Mouse (Mus musculus): ENCODE measurements around the gene Trim3. TPM values are rescaled to one million over a fixed set of nuclear protein-coding genes. Genes with fewer than 3 reads are reported as not detected.

Trim3 gene
- polyA plus RNA-seq, 1 experiment = 36.8 TPM

GRCm38 (mm10) chr7:105617810-105618209 lies 15.6 kb downstream of the Trim3 start:
- H3K4me1 ChIP-seq (ENCODE audit: control insufficient read depth, insufficient read depth, low read length) = no peaks in the 10 kb centered on the region
- no peak overlapping the region for H3K4me3 ChIP-seq (ENCODE audit: low read depth, low read length)
- peaks cover 20% of the 10 kb centered on the region for H3K9me3 ChIP-seq (replicated peaks; ENCODE audit: control insufficient read depth, insufficient read depth, low read length, poor library complexity, severe bottlenecking)
- no peak overlapping the region for H3K27ac ChIP-seq (ENCODE audit: insufficient read depth, low read length)
- TF ChIP-seq CTCF (IDR thresholded peaks at IDR 0.05; ENCODE audit: low read depth, low read length) (no peak), POLR2A (IDR thresholded peaks at IDR 0.05; ENCODE audit: insufficient read depth, low read length) (no peak), EP300 (IDR thresholded peaks at IDR 0.05; ENCODE audit: insufficient read depth, low read depth, low read length) (no peak)
- peaks cover 10% of the 10 kb centered on the region; the same call in 1 of the 2 replicates for H3K36me3 ChIP-seq (ENCODE audit: control insufficient read depth, insufficient read depth, low read length, poor library complexity, severe bottlenecking)
- H3K27me3 ChIP-seq (ENCODE audit: control insufficient read depth, insufficient read depth, low read length, poor library complexity, severe bottlenecking) = no peaks in the 10 kb centered on the region
- H3K9ac ChIP-seq (ENCODE audit: low read depth, poor library complexity, severe bottlenecking) = no peak overlapping the region

GRCm38 (mm10) chr7:105616561-105616960 lies 16.8 kb downstream of the Trim3 start:
- H3K9me3 ChIP-seq (replicated peaks; ENCODE audit: control insufficient read depth, insufficient read depth, low read length, poor library complexity, severe bottlenecking) = peaks cover 20% of the 10 kb centered on the region
- no peaks in the 10 kb centered on the region for H3K27me3 ChIP-seq (ENCODE audit: control insufficient read depth, insufficient read depth, low read length, poor library complexity, severe bottlenecking)
- H3K9ac ChIP-seq (ENCODE audit: low read depth, poor library complexity, severe bottlenecking) = no peak overlapping the region
- H3K36me3 ChIP-seq (ENCODE audit: control insufficient read depth, insufficient read depth, low read length, poor library complexity, severe bottlenecking) = peaks cover 15% of the 10 kb centered on the region; the same call in 1 of the 2 replicates
- no peak overlapping the region for H3K27ac ChIP-seq (ENCODE audit: insufficient read depth, low read length)
- H3K4me3 ChIP-seq (ENCODE audit: low read depth, low read length) = no peak overlapping the region
- no peaks in the 10 kb centered on the region for H3K4me1 ChIP-seq (ENCODE audit: control insufficient read depth, insufficient read depth, low read length)
- TF ChIP-seq EP300 (IDR thresholded peaks at IDR 0.05; ENCODE audit: insufficient read depth, low read depth, low read length) = no peak
- no peak for TF ChIP-seq POLR2A (IDR thresholded peaks at IDR 0.05; ENCODE audit: insufficient read depth, low read length)
- TF ChIP-seq CTCF (IDR thresholded peaks at IDR 0.05; ENCODE audit: low read depth, low read length) = no peak

- H3K9ac ChIP-seq (ENCODE audit: low read depth, poor library complexity, severe bottlenecking) = no peak overlapping the region
- H3K9me3 ChIP-seq (replicated peaks; ENCODE audit: control insufficient read depth, insufficient read depth, low read length, poor library complexity, severe bottlenecking) = peaks cover 20% of the 10 kb centered on the region
- H3K27me3 ChIP-seq (ENCODE audit: control insufficient read depth, insufficient read depth, low read length, poor library complexity, severe bottlenecking) = no peaks in the 10 kb centered on the region
- no peak overlapping the region for H3K4me3 ChIP-seq (ENCODE audit: low read depth, low read length)
- H3K36me3 ChIP-seq (ENCODE audit: control insufficient read depth, insufficient read depth, low read length, poor library complexity, severe bottlenecking) = peaks cover 15% of the 10 kb centered on the region; the same call in 1 of the 2 replicates
- no peaks in the 10 kb centered on the region for H3K4me1 ChIP-seq (ENCODE audit: control insufficient read depth, insufficient read depth, low read length)
- H3K27ac ChIP-seq (ENCODE audit: insufficient read depth, low read length) = no peak overlapping the region
- TF ChIP-seq POLR2A (IDR thresholded peaks at IDR 0.05; ENCODE audit: insufficient read depth, low read length) (no peak), CTCF (IDR thresholded peaks at IDR 0.05; ENCODE audit: low read depth, low read length) (no peak), EP300 (IDR thresholded peaks at IDR 0.05; ENCODE audit: insufficient read depth, low read depth, low read length) (no peak)
Measured at GRCm38 (mm10) chr7:105615720-105616119, 17.7 kb downstream of the Trim3 start.

- no peak for TF ChIP-seq EP300 (IDR thresholded peaks at IDR 0.05; ENCODE audit: insufficient read depth, low read depth, low read length)
- no peak overlapping the region for H3K27ac ChIP-seq (ENCODE audit: insufficient read depth, low read length)
- no peaks in the 10 kb centered on the region for H3K27me3 ChIP-seq (ENCODE audit: control insufficient read depth, insufficient read depth, low read length, poor library complexity, severe bottlenecking)
- H3K9ac ChIP-seq (ENCODE audit: low read depth, poor library complexity, severe bottlenecking) = no peak overlapping the region
- H3K4me1 ChIP-seq (ENCODE audit: control insufficient read depth, insufficient read depth, low read length) = no peaks in the 10 kb centered on the region
- H3K36me3 ChIP-seq (ENCODE audit: control insufficient read depth, insufficient read depth, low read length, poor library complexity, severe bottlenecking) = peaks cover 15% of the 10 kb centered on the region; the same call in 1 of the 2 replicates
- H3K9me3 ChIP-seq (replicated peaks; ENCODE audit: control insufficient read depth, insufficient read depth, low read length, poor library complexity, severe bottlenecking) = peaks cover 12% of the 10 kb centered on the region
- H3K4me3 ChIP-seq (ENCODE audit: low read depth, low read length) = no peak overlapping the region
Measured at GRCm38 (mm10) chr7:105614400-105614799, 19.0 kb downstream of the Trim3 start.

- Histone ChIP-seq H3K36me3 (ENCODE audit: control insufficient read depth, insufficient read depth, low read length, poor library complexity, severe bottlenecking) (peaks cover 6% of the 10 kb centered on the region; the same call in 1 of the 2 replicates), H3K4me3 (ENCODE audit: low read depth, low read length) (no peak overlapping the region), H3K27ac (ENCODE audit: insufficient read depth, low read length) (no peak overlapping the region), H3K9ac (ENCODE audit: low read depth, poor library complexity, severe bottlenecking) (no peak overlapping the region), H3K9me3 (replicated peaks; ENCODE audit: control insufficient read depth, insufficient read depth, low read length, poor library complexity, severe bottlenecking) (no peaks in the 10 kb centered on the region), H3K4me1 (ENCODE audit: control insufficient read depth, insufficient read depth, low read length) (no peaks in the 10 kb centered on the region), H3K27me3 (ENCODE audit: control insufficient read depth, insufficient read depth, low read length, poor library complexity, severe bottlenecking) (no peaks in the 10 kb centered on the region)
- TF ChIP-seq POLR2A (IDR thresholded peaks at IDR 0.05; ENCODE audit: insufficient read depth, low read length) (no peak), CTCF (IDR thresholded peaks at IDR 0.05; ENCODE audit: low read depth, low read length) (no peak), EP300 (IDR thresholded peaks at IDR 0.05; ENCODE audit: insufficient read depth, low read depth, low read length) (no peak)
Measured at GRCm38 (mm10) chr7:105611767-105612166, 21.6 kb downstream of the Trim3 start.

- no peaks in the 10 kb centered on the region for H3K9me3 ChIP-seq (replicated peaks; ENCODE audit: control insufficient read depth, insufficient read depth, low read length, poor library complexity, severe bottlenecking)
- H3K27me3 ChIP-seq (ENCODE audit: control insufficient read depth, insufficient read depth, low read length, poor library complexity, severe bottlenecking) = no peaks in the 10 kb centered on the region
- H3K36me3 ChIP-seq (ENCODE audit: control insufficient read depth, insufficient read depth, low read length, poor library complexity, severe bottlenecking) = peaks cover 6% of the 10 kb centered on the region; the same call in 1 of the 2 replicates
- H3K27ac ChIP-seq (ENCODE audit: insufficient read depth, low read length) = no peak overlapping the region
- H3K4me3 ChIP-seq (ENCODE audit: low read depth, low read length) = no peak overlapping the region
- no peak overlapping the region for H3K9ac ChIP-seq (ENCODE audit: low read depth, poor library complexity, severe bottlenecking)
- H3K4me1 ChIP-seq (ENCODE audit: control insufficient read depth, insufficient read depth, low read length) = no peaks in the 10 kb centered on the region
- TF ChIP-seq EP300 (IDR thresholded peaks at IDR 0.05; ENCODE audit: insufficient read depth, low read depth, low read length) (no peak), CTCF (IDR thresholded peaks at IDR 0.05; ENCODE audit: low read depth, low read length) (no peak), POLR2A (IDR thresholded peaks at IDR 0.05; ENCODE audit: insufficient read depth, low read length) (no peak)
Measured at GRCm38 (mm10) chr7:105608467-105608866, 24.9 kb downstream of the Trim3 start.

Data from ES-Bruce4 (cell line).